Mouse (Mus musculus) urinary bladder, adult 2 months (tissue): ENCODE measurements around the gene Fxyd3. TPM values are rescaled to one million over a fixed set of nuclear protein-coding genes. Genes with fewer than 3 reads are reported as not detected.

Source experiments
- DNase-seq: peaks from one replicate; pipeline ENCODE4 v3.0.0; 2022; ENCODE audit warnings: low spot score
- polyA plus RNA-seq: library from polyadenylated mRNA; depleted of rRNA; stranded (reverse); fragments of >200 nt; gene quantifications from 2 replicates; pipeline ENCODE4 v1.2.3, GENCODE M21; 2012; rRNA removed

Fxyd3 gene
- polyA plus RNA-seq, 1 experiment = 558 TPM

DNA sequence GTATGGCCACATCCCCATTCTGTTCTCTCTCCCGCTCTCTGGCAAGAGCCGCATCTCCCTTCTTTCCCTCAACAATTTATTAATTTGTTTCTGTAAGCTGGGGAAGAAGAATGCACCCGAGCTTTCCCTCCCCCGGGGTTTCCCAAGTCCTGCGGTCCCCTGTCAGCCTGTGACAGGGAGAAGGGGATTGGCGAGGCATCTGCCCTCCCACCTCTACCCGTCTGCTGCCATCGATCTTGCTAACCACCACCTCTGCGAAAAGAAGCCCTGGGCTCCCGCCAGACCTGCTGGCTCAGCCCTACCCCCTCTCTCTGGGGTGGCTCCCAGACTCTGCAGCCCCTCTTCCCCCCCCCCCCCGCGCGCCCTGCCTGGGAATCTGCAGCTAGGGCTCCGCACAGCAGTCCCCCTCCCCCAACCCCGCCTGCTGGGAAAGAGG is 26.6 kb downstream of the Fxyd3 start:
- DNase-seq = no peak

GRCm38 (mm10) chr7:31049135-31049845 is 27.2 kb downstream of the Fxyd3 start:
- DNase-seq = no peak

DNA sequence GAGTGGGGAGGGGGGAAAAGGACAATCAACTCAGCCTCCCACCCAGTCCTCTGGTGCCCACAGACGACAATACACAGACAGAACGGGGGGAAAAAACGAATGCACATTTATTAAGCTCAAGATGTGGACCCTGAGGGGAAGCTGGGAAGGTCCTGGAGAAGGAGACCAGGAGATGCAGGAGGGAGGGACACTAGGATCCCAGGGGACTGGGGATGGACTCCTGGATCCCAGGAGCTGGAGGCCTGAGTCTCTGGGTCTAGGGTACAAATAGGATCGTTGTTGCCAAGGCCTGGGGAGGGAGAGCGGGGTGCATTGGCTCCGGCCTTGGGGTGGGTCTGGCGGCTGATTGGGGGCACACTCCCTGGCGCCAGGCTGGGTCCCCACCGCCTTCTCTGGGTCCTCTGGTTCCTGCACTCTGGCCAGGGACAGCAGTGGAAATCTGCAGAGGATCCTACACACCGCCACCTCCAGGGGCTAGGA is 34.0 kb downstream of the Fxyd3 start, which contains the start of gene Fxyd5:
Gene Fxyd5, minus strand, starts transcription at position 51 of the 480 bp plus-strand sequence.
- DNase-seq = no peak

DNA sequence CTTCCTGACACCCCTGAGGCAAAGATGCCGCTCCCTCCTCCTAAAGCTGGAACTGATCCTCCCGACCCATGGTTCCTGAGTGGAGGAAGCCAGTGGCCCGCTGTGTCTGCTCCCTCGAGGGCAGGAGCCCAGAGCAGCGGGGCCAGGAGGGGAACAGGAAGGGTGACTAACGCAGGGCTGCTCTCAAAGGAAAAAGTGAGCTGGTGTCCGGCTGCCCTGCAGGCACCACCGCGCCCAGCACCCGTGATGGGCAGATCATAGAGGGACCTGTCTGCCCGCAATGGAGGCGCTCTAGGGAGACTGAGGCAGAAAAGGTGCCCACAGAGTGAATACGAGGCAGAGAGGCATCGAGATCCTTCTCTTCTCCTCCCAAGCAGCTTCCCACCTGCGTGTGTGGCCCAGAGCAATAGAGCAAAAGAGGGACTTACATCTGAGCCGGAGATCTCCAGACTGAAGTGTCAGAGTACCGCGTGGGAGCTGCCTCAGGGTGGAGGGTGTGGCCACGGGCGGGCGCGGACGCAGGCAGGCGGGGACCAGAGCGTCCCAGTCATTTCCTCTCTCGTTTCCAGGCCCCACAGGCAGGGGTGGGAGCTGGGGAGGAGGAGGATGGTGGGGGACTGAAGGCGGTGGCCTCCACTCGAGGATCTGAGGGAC is 34.7 kb downstream of the Fxyd3 start:
- no peak for DNase-seq

DNA sequence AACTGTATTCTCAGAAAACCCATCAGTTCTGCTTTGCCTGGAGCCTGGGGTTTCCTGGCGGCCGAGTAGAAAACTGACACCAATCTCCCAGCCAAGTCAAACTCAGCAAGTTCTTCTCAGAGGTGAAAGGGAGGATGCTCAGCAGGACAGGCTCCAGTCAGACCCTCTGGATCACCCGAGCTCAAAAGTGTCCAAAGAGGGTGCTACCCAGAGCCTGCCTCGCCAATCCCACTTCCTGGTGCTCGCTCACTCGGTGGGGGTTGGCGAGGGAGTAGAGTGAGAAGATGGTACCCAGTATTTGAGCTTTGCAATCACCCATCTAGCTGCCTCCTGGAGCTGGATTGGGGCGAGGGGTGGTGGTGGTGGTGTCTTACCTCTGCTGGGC is 35.5 kb downstream of the Fxyd3 start:
- DNase-seq = no peak

DNA sequence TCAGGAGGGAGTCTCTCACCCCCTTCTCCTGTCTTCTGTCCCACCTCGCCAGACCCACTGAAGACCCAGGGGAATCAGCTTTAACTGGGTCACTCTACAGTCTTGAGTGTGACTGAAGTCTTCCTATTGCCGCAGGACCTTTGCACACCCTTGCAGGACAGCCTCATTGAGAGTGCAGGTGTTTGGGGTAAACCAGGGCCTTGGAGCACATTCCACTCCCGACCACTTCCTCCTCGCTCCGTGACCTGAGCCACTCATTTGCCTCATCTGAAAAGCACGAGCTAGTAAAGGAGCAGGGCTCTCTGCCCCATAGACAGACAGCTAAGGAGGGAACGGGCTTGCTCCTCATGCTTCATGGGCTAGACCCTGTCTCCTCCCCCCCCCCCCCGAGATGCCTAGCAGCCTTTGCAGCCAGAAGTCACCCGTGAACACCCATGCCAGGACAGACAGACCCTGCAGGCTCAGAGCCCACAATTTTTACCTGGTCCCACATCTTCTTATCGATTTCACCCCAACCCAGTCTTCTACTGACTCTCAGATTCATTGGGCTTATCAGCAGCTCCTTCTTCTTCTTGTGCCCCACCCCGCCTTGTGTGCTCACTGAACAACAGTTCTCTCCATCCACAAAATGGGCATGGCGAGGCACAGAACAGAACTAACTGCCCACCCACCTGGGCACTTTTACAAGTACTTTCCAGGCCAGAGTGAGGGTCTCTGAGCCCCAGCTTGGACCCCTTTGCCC is 36.1 kb downstream of the Fxyd3 start:
- no peak for DNase-seq

DNA sequence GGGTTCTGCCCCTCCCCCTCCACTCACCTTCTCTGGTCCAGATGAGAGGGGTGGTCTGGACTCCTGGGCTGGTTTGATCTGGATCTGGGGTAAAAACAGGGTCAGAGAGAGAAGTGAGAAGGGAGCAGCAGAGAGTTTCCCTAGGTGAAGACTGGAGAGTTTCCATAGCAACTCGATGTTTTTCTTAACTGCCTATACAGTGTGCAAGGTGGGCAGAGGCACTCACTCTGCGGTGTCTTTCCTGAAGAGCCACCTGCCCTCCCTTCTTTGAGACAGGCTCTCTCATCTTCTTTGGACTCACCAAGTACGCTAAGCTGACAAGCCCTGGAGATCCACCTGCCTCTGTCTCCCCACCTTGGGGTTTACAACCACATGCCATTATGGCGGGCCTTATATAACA is 37.5 kb downstream of the Fxyd3 start:
- no peak for DNase-seq

DNA sequence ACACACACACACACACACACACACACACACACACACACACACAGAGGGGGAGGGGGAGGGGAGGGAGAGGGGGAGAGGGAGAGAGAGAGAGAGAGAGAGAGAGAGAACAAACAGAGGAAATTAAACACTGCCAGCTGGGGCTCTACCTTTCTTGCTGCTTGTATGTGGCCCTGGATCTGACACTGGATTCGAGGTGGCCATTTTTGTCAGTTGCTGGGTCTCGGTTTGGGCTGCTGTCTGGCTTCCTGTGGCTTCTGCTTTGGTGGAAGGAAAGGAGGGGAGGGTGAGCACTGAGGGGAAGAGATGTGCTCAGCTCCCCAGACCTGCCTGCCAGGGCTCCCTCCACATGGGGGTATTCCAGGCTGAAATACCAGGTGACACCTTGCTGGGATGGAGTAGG is 38.8 kb downstream of the Fxyd3 start:
- DNase-seq = no peak

DNA sequence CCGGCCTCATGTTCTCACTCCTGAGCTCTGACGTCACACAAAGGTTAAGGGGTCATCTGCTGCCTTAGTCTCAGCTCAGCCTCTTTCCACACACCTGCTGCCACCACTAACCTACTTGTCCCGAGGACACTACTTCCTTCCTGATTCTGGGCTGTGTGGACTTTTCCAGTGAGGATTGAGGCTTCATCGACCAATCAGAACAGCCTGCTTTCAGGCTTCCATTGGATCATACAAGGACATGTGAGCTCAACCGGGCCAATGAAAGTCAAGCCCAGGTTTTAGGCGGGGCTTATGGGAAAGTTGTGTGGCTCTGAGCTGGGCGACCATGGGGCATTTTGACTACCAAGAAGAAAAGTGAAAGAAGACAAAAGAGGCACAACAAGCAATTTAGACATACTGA is 39.6 kb downstream of the Fxyd3 start:
- no peak for DNase-seq

DNA sequence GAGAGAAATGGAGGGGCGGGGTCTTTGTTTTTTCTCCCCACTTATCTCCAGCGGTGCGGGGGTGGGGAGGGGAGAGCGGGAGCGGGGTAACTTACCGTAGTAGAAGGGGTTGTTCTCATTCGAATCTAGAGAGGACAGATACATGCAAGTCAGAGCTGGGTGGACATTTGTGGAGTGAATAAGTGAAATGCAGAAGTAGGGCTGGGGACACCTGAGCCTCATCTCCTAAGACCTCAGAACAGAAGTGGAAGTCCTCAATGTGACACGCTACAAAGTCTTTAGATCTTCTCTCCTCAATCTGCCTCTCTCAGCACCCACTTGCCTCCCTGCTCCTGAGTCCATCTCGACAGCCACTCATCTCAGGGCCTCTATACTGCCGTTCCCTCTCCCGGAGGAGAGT is 41.2 kb downstream of the Fxyd3 start:
- no peak for DNase-seq

- DNase-seq = no peak
Measured at GRCm38 (mm10) chr7:31034789-31035188, 41.7 kb downstream of the Fxyd3 start.

DNA sequence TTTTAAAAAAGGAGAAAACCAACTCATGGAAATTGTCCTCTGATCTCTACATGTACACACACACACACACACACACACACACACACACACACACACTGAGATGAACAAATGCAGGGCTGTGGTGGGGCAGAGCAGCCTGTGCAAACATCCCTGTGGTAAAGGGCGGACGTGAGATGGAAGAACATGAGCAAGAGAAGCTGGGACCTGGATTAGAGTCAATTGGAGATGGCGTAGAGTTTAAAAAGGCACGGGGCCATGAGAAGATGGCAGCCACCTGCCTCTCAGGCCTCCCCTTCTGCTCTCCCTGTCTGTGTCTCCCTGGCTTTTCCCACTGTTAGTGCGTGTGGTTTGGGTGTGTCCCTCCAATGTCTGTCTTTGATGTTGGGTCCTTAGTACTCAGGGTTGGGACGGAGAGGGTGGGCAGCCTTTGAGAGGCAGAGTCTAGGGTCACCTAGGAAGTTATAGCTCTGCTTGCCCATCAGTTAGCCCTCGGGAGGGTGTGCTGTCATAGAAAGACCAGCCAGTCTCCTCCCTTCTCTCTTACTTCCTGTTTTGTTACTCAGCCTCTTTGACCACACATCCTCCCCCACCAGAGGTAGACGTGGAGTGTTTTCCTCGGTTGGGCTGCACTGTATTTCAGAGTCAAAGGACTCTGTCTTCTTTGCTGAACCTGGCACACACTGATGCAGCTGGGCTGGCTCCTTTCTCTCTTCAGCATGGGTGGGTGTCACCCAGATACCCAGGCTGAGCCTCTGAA is 42.9 kb downstream of the Fxyd3 start:
- DNase-seq = no peak

GRCm38 (mm10) chr7:31031731-31032130 is 44.8 kb downstream of the Fxyd3 start:
- no peak for DNase-seq

- no peak for DNase-seq
Measured at GRCm38 (mm10) chr7:31030717-31031116, 45.8 kb downstream of the Fxyd3 start.

GRCm38 (mm10) chr7:31028609-31029008 is 47.9 kb downstream of the Fxyd3 start:
- no peak for DNase-seq

Other genes with a start within 250 kb of the Fxyd3 start
- gene Ffar3, start 220.5 kb downstream of the Fxyd3 start, polyA plus RNA-seq = not detected in 2 replicates
- gene Ffar1, start 215.1 kb downstream of the Fxyd3 start, polyA plus RNA-seq = not detected in 2 replicates
- 0.49 and 0.58 TPM in 2 replicates for gene Cd22, start 196.4 kb downstream of the Fxyd3 start, polyA plus RNA-seq
- gene Mag, start 161.8 kb downstream of the Fxyd3 start, polyA plus RNA-seq = 0.81 and 1.1 TPM in 2 replicates
- not detected in 2 replicates for gene Hamp2, start 152.0 kb downstream of the Fxyd3 start, polyA plus RNA-seq
- not detected in 2 replicates for gene Hamp, start 132.7 kb downstream of the Fxyd3 start, polyA plus RNA-seq
- gene Usf2, start 119.9 kb downstream of the Fxyd3 start, polyA plus RNA-seq = 109 and 118 TPM in 2 replicates
- gene Lsr, start 103.2 kb downstream of the Fxyd3 start, polyA plus RNA-seq = 38.0 and 38.9 TPM in 2 replicates
- 4.9 and 7.7 TPM in 2 replicates for gene Fam187b, start 102.9 kb downstream of the Fxyd3 start, polyA plus RNA-seq
- 103 and 107 TPM in 2 replicates for gene Fxyd5, start 34.2 kb downstream of the Fxyd3 start, polyA plus RNA-seq
- 7.4 and 10.7 TPM in 2 replicates for gene Fxyd7, start 25.2 kb downstream of the Fxyd3 start, polyA plus RNA-seq
- gene Fxyd1, start 19.5 kb downstream of the Fxyd3 start, polyA plus RNA-seq = 494 and 552 TPM in 2 replicates
- 16.0 and 17.8 TPM in 2 replicates for gene Lgi4, start 17.4 kb downstream of the Fxyd3 start, polyA plus RNA-seq
- 2.2 and 2.7 TPM in 2 replicates for gene Hpn, start 38.6 kb upstream of the Fxyd3 start, polyA plus RNA-seq
- 49.1 and 54.5 TPM in 2 replicates for gene Scn1b, start 50.3 kb upstream of the Fxyd3 start, polyA plus RNA-seq
- gene Gramd1a, start 79.2 kb upstream of the Fxyd3 start, polyA plus RNA-seq = 49.4 and 60.1 TPM in 2 replicates
- not detected in 2 replicates for gene Scgb2b2, start 213.8 kb upstream of the Fxyd3 start, polyA plus RNA-seq
- not detected in 2 replicates for gene Scgb1b2, start 215.1 kb upstream of the Fxyd3 start, polyA plus RNA-seq